Mouse (Mus musculus) heart, adult 2 months (tissue): ENCODE measurements around the gene Atxn7l1. TPM values are rescaled to one million over a fixed set of nuclear protein-coding genes. Genes with fewer than 3 reads are reported as not detected.
A peak's percentile ranks its signal among the peaks of the same experiment; 100 is the strongest.

Experiments used
- DNase-seq, 2 experiments: peaks; one replicate each; pipeline ENCODE4 v3.0.0; 2021
- H3K27ac ChIP-seq: fragments of 200-600 bp; 2 replicates; pipeline ENCODE4 v1.8.1; 2022
- H3K27me3 ChIP-seq: fragments of 200-500 bp; 2 replicates; pipeline ENCODE4 v1.6.1; 2012; ENCODE audit warnings: mild to moderate bottlenecking, low read length, inconsistent platforms, mixed read lengths; ENCODE audit not compliant: control insufficient read depth, insufficient read depth
- H3K36me3 ChIP-seq: fragments of 200-500 bp; 2 replicates; pipeline ENCODE4 v1.6.1; 2012; ENCODE audit warnings: low read length, inconsistent platforms; ENCODE audit not compliant: control insufficient read depth, insufficient read depth
- H3K4me1 ChIP-seq: fragments of 200-500 bp; 2 replicates; pipeline ENCODE4 v1.6.1; 2011; ENCODE audit warnings: low read length; ENCODE audit not compliant: control insufficient read depth, insufficient read depth
- H3K4me3 ChIP-seq: fragments of 200-600 bp; 2 replicates; pipeline ENCODE4 v1.8.1; 2022
- H3K79me2 ChIP-seq: fragments of 200-500 bp; replicated peaks from 2 replicates; pipeline ENCODE4 v1.6.1; 2012; ENCODE audit warnings: mild to moderate bottlenecking, inconsistent platforms, low read length, moderate library complexity, mixed read lengths; ENCODE audit not compliant: control insufficient read depth, insufficient read depth
- H3K9ac ChIP-seq: fragments of 200-500 bp; 2 replicates; pipeline ENCODE4 v1.6.1; 2012; ENCODE audit warnings: low read depth, mild to moderate bottlenecking, control low read depth, inconsistent platforms, low read length, mixed read lengths
- CTCF ChIP-seq: fragments of 200-600 bp; IDR thresholded peaks from 2 replicates; pipeline ENCODE4 v1.8.1; 2022; ENCODE audit warnings: antibody characterized with exemption, mild to moderate bottlenecking, moderate library complexity
- EP300 ChIP-seq: fragments of 200-500 bp; IDR thresholded peaks from 2 replicates; pipeline ENCODE4 v1.6.1; 2011; ENCODE audit warnings: low read depth, low read length, control low read depth; ENCODE audit not compliant: insufficient read depth
- POLR2A ChIP-seq: fragments of 200-500 bp; IDR thresholded peaks from 2 replicates; pipeline ENCODE4 v1.6.1; 2011; ENCODE audit warnings: mild to moderate bottlenecking, low read depth, low read length, control low read depth; ENCODE audit not compliant: insufficient read depth
- whole genome bisulfite sequencing: fragments of 180-500 bp; shearing (Covaris S2); methylation state at CpG from one replicate; pipeline ENCODE4 v1.1.7; 2018; 5-methylcytosine and 5-hydroxymethylcytosine counted together
- intact Hi-C: fragments of 180-260 bp; cut with DNase I; formaldehyde crosslinking; loops from one replicate; pipeline ENCODE4 v1.15.1; 2025
- polyA plus RNA-seq: library from polyadenylated mRNA; depleted of rRNA; stranded (reverse); fragments of >200 nt; gene quantifications from 2 replicates; pipeline ENCODE4 v1.2.3, GENCODE M21; 2012
- total RNA-seq, 2 experiments: library from RNA; stranded (reverse); gene quantifications; 2 replicates each; pipeline ENCODE4 v1.2.3; 2021

Atxn7l1 gene
- total and polyA plus RNA-seq, 3 experiments: 18.8 to 21.6 (median 19.0) TPM

DNA sequence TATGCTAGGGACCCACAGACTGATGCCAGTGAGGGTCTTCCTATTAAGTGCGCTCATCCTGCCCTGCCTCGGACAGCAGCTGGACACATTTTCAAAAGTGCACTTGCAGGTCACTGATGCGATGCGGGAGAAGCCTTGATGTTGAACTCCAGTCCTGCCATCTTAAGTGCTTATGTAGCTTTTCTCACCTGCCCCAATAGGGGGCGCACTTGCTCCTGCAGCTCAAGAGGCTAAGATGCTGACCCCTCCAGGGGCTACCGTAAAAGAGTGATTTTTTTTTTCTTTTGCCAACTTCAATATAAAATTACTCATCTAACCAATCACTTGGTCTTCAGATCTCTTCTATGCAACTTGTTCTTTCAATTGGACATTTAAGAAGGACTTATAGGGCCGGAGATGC lies 175.1 kb downstream of the Atxn7l1 start:
- Histone ChIP-seq H3K27me3 (no peaks in the 10 kb centered on the region), H3K27ac (no peak overlapping the region), H3K4me3 (no peak overlapping the region), H3K79me2 (no peaks in the 10 kb centered on the region), H3K9ac (no peak overlapping the region), H3K36me3 (no peaks in the 10 kb centered on the region), H3K4me1 (0 out of 2 replicates have a peak, but pooled peaks cover 1% of the 10 kb centered on the region)
- intact Hi-C loops: no loop called here
- TF ChIP-seq CTCF (peak; percentile 50), EP300 (no peak)
- WGBS: 80% methylated on average over 7 of the region's 7 CpGs
- DNase-seq: no peak

DNA sequence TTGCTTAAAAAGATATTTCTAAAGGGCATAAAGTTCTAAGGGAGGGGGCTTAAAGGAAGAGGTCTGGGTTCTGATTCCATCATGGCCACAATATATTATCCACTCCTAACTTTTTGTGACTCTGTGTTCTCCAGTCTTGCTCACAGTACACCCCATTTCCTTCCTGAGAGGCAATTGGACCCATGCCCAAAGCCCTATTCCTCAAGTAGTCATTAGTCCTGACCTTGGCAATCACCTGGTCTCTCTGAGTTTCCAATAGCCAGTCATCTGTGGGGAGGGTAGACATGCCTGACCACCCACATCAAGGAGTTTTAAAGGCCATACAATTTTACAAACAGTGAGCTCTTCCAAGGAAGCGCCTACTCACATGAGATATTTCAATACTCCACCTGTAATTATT lies 176.3 kb downstream of the Atxn7l1 start:
- H3K27me3 ChIP-seq: no peaks in the 10 kb centered on the region
- H3K9ac ChIP-seq: no peak overlapping the region
- H3K4me1 ChIP-seq: 0 out of 2 replicates have a peak, but pooled peaks cover 1% of the 10 kb centered on the region
- no peak for DNase-seq
- no peaks in the 10 kb centered on the region for H3K79me2 ChIP-seq
- H3K4me3 ChIP-seq: no peak overlapping the region
- intact Hi-C loops: no loop called here
- no peak overlapping the region for H3K27ac ChIP-seq
- no peaks in the 10 kb centered on the region for H3K36me3 ChIP-seq
- TF ChIP-seq POLR2A (no peak), EP300 (no peak), CTCF (no peak)
- 94% methylated on average over 1 of the region's 1 CpGs for WGBS

DNA sequence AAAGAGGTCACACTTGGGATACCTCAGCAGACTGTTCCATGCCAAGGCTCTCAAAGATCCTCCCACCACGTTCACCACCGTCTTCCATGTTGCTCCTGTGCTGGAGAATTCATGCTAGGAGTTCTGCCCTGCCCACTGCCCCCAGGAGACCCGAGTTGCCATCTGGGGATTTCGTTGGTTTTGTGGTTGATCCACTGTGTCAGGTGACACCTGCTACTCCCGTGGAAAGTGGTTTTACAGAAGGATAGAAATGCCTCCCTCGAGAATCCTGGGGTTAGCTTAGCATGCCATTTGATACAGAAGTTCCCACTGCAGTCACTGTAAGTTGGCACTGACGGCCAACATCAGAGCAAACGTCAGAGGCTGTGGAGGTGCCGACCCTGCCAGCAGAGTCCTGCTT lies 177.9 kb downstream of the Atxn7l1 start:
- 78% methylated on average over 9 of the region's 9 CpGs for WGBS

DNA sequence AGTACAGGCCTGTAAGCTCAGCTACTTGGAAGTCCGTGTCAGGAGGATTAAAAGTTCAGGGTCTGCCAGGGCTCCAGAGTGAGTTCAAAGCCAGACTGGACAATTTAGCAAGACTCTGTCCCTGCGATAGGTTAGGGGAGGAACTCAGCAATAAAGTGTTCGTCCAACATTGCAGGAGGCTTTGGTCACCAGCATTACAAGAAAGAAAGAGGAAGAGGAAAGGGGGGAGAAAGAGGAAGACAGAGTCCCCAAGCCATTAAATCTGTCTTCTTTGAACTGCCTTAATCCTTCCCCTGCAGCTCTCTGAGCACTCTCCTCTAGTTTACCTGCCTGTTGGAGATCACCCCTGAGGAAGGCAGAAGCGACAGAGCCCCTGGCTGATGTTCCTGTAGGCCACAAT lies 184.6 kb downstream of the Atxn7l1 start:
- intact Hi-C loops: loop anchor here (2.0 to 10.0 kb wide), 4 partner anchors 17 to 420 kb away; partner anchors contain the start of gene Atxn7l1
- Histone ChIP-seq H3K36me3 (no peaks in the 10 kb centered on the region), H3K79me2 (no peaks in the 10 kb centered on the region), H3K4me3 (no peak overlapping the region), H3K27ac (no peak overlapping the region), H3K9ac (no peak overlapping the region), H3K4me1 (peaks cover 1% of the 10 kb centered on the region; the same call in 1 of the 2 replicates), H3K27me3 (no peaks in the 10 kb centered on the region)
- WGBS: 83% methylated on average over 4 of the region's 4 CpGs
- TF ChIP-seq CTCF: no peak
- no peak for TF ChIP-seq POLR2A
- TF ChIP-seq EP300: no peak
- DNase-seq: no peak

More for the DNA sequence above, 177.9 kb downstream of the Atxn7l1 start:
- intact Hi-C loops: no loop called here
- no peak overlapping the region for H3K9ac ChIP-seq
- no peak overlapping the region for H3K4me3 ChIP-seq
- DNase-seq: no peak
- no peaks in the 10 kb centered on the region for H3K36me3 ChIP-seq
- H3K27me3 ChIP-seq: no peaks in the 10 kb centered on the region
- no peaks in the 10 kb centered on the region for H3K79me2 ChIP-seq
- 0 out of 2 replicates have a peak, but pooled peaks cover 1% of the 10 kb centered on the region for H3K4me1 ChIP-seq
- H3K27ac ChIP-seq: no peak overlapping the region
- TF ChIP-seq CTCF (no peak), EP300 (no peak), POLR2A (no peak)

DNA sequence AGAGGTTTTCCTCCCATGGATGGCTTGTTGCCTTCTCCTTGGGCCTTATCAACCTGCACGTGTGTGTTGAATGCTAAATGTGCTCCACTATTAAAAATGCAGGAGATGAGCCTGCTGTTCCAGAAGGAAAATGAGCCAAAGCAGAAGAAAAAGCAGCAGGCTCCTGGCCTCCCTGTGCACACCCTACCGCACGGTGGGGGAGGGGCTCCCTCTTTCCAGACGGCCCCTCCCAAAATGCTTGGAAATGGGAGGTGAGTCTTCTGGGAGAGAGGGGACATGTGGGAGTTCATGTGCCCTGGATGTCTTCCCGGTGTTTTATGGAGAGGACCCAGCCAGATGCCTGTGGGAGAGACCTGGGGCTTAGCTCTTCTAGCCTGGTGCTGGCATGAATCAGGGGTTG lies 185.3 kb downstream of the Atxn7l1 start:
- TF ChIP-seq POLR2A: no peak
- no peak for TF ChIP-seq EP300
- no peak for TF ChIP-seq CTCF
- H3K36me3 ChIP-seq: no peaks in the 10 kb centered on the region
- intact Hi-C loops: loop anchor here (2.0 to 10.0 kb wide), 4 partner anchors 18 to 420 kb away; partner anchors contain the start of gene Atxn7l1
- WGBS: 51% methylated on average over 5 of the region's 5 CpGs
- no peak overlapping the region for H3K9ac ChIP-seq
- H3K27ac ChIP-seq: no peak overlapping the region
- no peak for DNase-seq
- no peaks in the 10 kb centered on the region for H3K79me2 ChIP-seq
- peaks cover 1% of the 10 kb centered on the region; the same call in 1 of the 2 replicates for H3K4me1 ChIP-seq
- H3K4me3 ChIP-seq: no peak overlapping the region
- H3K27me3 ChIP-seq: no peaks in the 10 kb centered on the region

DNA sequence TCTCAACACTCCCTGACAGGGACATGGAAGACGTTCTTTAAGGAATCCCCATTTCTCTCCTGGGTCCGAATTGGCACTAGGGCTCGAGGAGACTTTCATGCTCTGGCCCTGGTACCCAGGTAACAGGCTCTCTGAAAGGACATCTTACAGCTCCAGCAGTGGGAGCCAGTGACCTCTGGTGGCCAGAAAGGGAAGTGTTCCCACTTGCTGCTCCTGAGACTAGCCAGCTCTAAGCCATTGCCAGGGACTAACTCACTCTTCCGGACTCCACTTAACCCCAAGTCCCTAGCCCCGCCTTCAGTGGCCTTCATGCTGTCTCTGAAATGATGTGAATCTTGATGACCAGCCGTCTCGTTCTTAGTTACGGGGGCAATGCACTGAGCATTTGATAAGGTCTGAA lies 186.4 kb downstream of the Atxn7l1 start:
- no peak overlapping the region for H3K27ac ChIP-seq
- DNase-seq: peak; percentile 83 to 91
- H3K4me3 ChIP-seq: no peak overlapping the region
- H3K27me3 ChIP-seq: no peaks in the 10 kb centered on the region
- TF ChIP-seq EP300 (peak; percentile 88), POLR2A (no peak), CTCF (no peak)
- intact Hi-C loops: loop anchor here (1.0 to 10.0 kb wide), 6 partner anchors 19 to 422 kb away; partner anchors contain the start of gene Atxn7l1
- no peak overlapping the region for H3K9ac ChIP-seq
- peaks cover 1% of the 10 kb centered on the region; the same call in 1 of the 2 replicates for H3K4me1 ChIP-seq
- no peaks in the 10 kb centered on the region for H3K36me3 ChIP-seq
- no peaks in the 10 kb centered on the region for H3K79me2 ChIP-seq
- whole genome bisulfite sequencing: 14% methylated on average over 8 of the region's 8 CpGs
